Mouse (Mus musculus): Measurements from ENCODE around the gene Nadk2. TPM values are rescaled to one million over a fixed set of nuclear protein-coding genes. Genes with fewer than 3 reads are reported as not detected.

The Nadk2 gene
- 1 to 10 TPM; 3.7 to 6.0 TPM for polyA plus RNA-seq (2017; shearing (Covaris generic))

- peak; percentile 88 for ATAC-seq
Observed at GRCm38 (mm10) chr15:9070912-9071555, at the start of gene Nadk2. TSS of gene Nadk2 (plus strand) at chr15:9071260.

GRCm38 (mm10) chr15:9055704-9056103 lies 15.4 kb upstream of the Nadk2 start:
- ATAC-seq: no peak

- no peak for ATAC-seq
Observed at GRCm38 (mm10) chr15:9059856-9060255, 11.2 kb upstream of the Nadk2 start.

- ATAC-seq: no peak
Observed at GRCm38 (mm10) chr15:9061150-9061882, 9.7 kb upstream of the Nadk2 start.

- no peak for ATAC-seq
Observed at GRCm38 (mm10) chr15:9068881-9069280, 2.2 kb upstream of the Nadk2 start.

- no peak for ATAC-seq
Observed at GRCm38 (mm10) chr15:9070353-9070752, 707 bp upstream of the Nadk2 start.

GRCm38 (mm10) chr15:9071556-9072544 lies 790 bp downstream of the Nadk2 start:
- peak; percentile 37 for ATAC-seq

GRCm38 (mm10) chr15:9072630-9073029 lies 1.6 kb downstream of the Nadk2 start:
- peak; percentile 9 for ATAC-seq

- ATAC-seq: no peak
Observed at GRCm38 (mm10) chr15:9073067-9073608, 2.1 kb downstream of the Nadk2 start.

- ATAC-seq: no peak
Observed at GRCm38 (mm10) chr15:9073684-9074083, 2.6 kb downstream of the Nadk2 start.

GRCm38 (mm10) chr15:9074139-9074538 lies 3.1 kb downstream of the Nadk2 start:
- ATAC-seq: no peak

- no peak for ATAC-seq
Observed at GRCm38 (mm10) chr15:9074671-9075070, 3.6 kb downstream of the Nadk2 start.

GRCm38 (mm10) chr15:9075608-9076200 lies 4.6 kb downstream of the Nadk2 start:
- no peak for ATAC-seq

GRCm38 (mm10) chr15:9078481-9079300 lies 7.6 kb downstream of the Nadk2 start:
- ATAC-seq: no peak

GRCm38 (mm10) chr15:9079626-9080025 lies 8.6 kb downstream of the Nadk2 start:
- no peak for ATAC-seq

GRCm38 (mm10) chr15:9080206-9080605 lies 9.1 kb downstream of the Nadk2 start:
- ATAC-seq: no peak

- ATAC-seq: no peak
Observed at GRCm38 (mm10) chr15:9081294-9081693, 10.2 kb downstream of the Nadk2 start.

GRCm38 (mm10) chr15:9082753-9083152 lies 11.7 kb downstream of the Nadk2 start:
- ATAC-seq: no peak

- ATAC-seq: no peak
Observed at GRCm38 (mm10) chr15:9086813-9087212, 15.8 kb downstream of the Nadk2 start.

GRCm38 (mm10) chr15:9087421-9087820 lies 16.4 kb downstream of the Nadk2 start:
- no peak for ATAC-seq

All from CD4-positive, CD25-positive, alpha-beta regulatory T cell, adult 4 months (primary cell).